Mouse (Mus musculus) MN1 (cell line): Measurements from ENCODE around the gene Naa20.
"Not testable (repeated sequence)": the region's sequence is repeated elsewhere in the genome, so short reads cannot be mapped to it uniquely, and the experiment has no call there.

Source experiments
- DNase-seq: peaks from one replicate; pipeline ENCODE4 v3.0.0-alpha.2; 2016; ENCODE audit warnings: low spot score

The Naa20 gene

DNA sequence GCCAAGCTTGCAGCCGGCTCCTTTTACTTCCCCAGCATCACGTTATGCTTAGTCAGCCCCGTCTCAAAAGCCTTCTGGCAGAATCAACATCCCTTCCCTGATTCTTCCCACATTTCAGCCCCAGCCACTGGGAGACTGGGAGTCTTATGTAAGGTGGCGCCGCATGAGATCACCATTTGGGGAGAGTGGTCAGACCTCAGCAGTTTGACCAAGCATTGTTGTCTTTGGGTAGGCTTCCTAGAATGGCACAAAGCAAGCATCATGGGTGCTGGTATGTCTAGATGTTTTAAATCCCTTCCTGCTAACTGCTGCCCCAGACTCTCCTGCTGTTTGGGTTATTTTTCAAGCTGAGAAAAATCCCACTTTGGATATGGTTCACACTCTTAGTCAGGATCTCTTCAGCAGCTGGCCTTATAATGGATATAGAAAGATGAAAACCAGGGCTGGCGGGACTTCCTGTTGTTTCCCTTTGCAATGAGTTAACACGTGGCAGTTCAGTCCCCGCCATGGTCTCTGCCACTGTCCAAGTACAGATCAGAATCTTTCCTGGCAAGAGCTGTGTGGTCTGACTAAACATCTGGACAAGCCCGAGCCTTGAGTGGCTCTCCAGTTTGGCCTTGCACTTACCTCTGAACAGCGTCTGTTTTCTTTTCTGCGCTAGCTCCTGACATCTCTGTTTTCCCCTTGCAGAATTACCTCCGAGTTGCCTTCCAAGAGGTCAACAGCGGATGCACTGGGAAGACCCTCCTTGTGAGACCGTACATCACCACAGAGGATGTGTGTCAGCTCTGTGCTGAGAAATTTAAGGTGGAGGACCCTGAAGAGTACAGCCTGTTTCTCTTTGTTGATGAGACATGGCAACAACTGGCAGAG lies 16.8 kb upstream of the Naa20 start:
- peak; percentile 71 for DNase-seq

DNA sequence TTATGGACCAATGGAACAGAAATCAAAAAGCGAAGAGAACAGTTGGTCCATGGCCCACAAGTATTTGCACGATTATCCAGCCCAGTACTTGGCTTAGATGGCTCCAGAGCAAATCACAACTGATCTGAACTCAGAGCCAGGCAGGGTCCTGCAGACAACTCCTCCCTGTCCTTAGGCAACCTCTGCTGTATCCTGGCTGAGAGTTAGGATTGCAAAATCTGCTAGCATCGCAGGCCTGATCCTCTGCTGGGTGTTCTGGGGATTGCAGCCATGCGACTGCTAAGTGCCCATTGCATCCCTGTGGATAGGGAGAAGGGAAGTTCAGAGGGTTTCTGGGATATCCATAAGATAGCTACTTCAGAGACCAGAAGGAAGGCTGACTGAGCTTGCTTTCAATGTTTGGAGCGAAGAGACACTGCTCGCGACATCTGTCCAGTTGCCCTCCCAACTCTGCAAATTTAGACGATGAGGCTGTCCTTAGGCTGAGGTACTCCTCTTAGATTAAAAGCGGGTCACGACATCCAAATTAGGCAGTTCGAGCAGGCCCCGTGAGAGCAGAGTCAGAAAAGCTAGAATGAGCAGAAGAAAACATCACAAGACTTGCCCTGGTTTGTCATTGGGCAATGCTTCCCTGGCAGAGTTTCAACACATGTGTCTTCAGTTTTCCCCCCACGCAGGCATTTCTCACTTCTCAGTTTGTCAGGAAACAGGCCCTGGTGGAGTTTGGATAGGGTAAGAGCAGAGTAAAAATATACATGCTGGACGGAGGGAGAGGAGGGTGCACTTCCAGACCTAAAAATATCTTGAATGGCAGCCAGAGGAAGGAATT lies 13.7 kb upstream of the Naa20 start:
- DNase-seq, result peak; percentile 26

DNA sequence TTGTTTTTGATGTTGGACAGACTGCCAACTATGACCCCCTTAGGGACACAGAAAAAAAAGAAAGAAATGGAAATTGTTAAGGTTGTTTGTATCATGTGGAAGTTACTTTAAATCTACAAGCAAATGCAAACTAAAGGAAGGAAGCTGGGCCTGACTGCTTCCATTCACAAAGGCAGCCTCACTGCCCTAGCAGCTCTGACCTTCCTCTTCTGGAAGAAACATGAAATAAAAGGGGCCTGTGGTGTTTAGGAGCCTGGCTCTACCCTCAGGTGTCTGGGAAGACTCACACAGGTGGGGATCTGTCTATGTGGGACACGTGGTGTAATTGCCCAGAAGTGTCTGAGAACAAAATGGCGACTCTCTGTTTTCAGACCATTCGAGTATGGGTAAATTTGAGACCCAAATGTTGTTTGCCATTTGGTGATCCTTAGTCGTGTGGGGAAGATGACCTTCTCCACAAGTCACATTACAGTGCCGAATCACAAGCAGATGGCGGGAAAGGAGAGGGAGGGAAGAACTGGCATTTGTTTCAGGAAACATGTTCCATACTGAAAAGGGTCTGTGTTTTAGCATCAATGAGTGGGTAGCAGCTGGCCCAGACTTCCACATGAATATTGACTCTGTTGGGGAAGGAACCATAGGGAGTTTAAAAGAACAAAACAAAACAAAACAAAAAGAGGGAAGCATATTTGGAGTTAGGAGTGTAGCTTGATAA lies 13.0 kb upstream of the Naa20 start:
- DNase-seq, result no peak

DNA sequence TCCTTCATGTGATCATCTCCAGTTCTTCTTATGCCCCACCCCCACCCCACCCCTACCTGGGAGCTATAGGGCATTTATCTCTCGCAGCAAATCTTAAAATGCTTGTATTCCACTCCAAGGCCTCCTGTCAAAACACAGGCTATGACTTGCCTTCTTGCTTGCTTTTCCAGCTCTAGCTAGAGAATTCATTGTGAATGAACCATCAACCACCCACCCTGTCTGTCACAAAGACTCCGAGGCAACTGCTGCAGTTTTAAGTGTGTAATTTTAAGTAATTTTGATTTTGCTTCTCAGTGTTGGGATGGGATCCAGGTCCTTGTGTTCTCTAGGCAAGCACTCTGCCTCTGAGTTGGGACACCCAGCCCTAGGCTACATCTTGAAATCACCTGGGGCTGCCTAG lies 11.3 kb upstream of the Naa20 start:
- no peak for DNase-seq

DNA sequence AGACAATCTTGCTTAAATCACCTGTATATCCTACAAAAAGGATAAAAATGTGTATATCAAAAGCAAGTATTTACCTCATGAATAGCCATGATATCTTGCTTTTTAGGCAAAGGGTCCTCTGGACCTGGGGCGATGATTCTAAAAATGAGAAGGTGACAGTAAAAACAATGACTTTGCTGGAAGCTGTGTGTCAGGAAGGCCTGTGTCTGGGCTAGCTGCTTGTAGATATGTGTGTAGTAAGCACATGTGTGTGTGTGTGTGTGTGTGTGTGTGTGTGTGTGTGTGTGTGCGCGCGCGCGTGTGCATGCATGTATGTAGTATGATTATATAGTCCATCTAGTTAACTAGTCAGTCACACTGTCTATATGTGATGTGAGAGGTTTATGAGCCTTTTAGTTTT lies 8.1 kb upstream of the Naa20 start:
- DNase-seq, result no peak

DNA sequence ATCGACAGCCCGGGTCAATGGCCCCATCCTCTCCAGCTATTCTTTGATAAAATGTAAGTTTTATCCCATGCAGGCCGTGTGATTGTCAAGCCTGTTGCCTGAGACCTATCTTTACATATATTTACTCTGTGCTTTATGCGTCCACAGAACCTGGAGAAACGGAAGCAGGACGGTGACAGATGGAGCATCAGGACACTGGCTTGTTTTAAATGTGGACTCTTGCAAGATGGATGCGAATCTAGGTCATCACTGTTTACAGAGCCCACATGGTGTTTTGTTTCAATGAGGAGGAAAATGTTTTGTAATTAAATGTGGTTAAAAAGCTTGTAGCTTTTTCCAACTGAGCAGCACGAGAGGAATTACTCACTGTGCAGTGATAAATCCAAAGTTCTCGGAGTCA lies 3.8 kb upstream of the Naa20 start:
- DNase-seq, result no peak

DNA sequence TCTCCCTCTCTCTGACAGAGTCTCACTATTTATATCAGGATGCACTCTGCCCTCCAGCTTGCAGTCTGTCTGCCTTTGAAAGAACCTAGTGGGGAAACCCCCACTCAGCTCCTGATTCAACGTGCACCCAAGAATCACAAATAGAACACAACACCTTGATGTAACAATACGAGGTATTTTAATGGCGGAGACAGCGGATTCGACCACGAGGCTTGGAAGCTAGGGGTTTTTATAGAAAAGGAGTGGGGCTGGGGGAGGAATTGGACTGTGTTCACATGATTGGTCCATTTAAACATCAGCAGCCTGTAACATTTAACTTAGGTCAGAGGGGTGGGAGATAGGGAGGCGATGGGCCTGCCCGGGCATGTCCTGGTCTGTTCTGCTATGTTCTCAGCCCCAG lies 1.6 kb upstream of the Naa20 start:
- DNase-seq, result not testable (repeated sequence)

DNA sequence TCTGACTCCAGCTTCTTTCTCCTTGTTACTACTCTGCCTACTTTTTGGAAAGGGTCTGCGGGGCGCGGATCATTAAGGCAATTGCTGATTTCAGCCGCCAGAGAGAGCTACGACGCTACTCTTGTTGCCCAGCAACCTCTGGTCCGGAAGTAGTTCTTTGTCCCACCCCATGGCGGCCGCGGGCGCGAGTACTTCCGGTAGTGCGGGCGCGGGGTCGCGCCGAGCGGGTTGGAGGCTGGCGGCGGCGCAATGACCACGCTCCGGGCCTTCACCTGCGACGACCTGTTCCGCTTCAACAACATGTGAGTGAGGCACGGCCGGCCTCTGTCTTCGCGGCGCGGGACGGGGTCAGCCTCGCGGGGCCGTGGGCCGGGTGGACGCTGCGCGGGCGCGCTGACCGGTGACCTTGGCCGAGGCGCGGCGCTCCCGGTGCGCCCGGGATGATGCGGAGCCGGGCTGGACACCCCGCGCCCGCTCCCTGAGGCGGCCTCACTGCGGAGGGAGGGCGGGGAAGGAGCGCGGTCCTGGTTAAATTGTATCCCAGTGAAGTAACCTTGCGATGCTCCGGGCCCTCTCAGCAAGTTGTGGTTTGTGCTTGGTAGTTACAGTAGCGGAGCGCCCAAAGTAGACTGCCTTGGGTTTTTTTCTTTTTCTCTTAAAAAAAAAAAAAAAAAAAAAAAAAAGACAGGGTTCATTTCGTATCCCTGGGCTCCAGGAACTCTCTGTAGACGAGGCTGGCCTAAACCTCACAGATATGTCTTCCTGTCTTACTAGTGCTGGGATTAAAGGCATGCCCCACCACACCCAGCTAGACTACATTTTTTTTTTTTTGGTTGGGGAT lies 1.4 kb downstream of the Naa20 start:
- DNase-seq, result peak; percentile 93

- DNase-seq, result peak; percentile 23
Measured at GRCm38 (mm10) chr2:145903983-145904616, 2.2 kb downstream of the Naa20 start.

- DNase-seq, result no peak
Measured at GRCm38 (mm10) chr2:145905156-145905555, 3.3 kb downstream of the Naa20 start.

DNA sequence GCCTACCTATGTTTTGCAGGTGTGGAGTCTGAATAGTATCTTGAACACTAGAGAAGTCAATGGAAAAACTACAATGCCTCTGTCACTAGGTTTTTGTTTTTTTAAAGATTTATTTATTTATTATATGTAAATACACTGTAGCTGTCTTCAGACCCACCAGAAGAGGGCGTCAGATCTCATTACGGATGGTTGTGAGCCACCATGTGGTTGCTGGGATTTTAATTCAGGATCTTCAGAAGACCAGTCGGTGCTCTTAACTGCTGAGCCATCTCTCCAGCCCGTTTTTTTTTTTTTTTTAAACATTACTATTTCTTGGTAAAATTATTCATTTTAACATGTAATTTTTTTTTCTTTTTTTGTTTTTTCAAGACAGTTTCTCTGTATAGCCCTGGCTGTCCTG lies 4.0 kb downstream of the Naa20 start:
- DNase-seq, result not testable (repeated sequence)

- no peak for DNase-seq
Measured at GRCm38 (mm10) chr2:145920941-145921650, 19.2 kb downstream of the Naa20 start.

- DNase-seq, result peak; percentile 95
Measured at GRCm38 (mm10) chr2:145934339-145935231, 32.7 kb downstream of the Naa20 start, which contains the start of the genes Cfap61 and Crnkl1. TSS of gene Cfap61 (plus strand) at chr2:145934784. TSS of gene Crnkl1 (minus strand) at chr2:145935014.

DNA sequence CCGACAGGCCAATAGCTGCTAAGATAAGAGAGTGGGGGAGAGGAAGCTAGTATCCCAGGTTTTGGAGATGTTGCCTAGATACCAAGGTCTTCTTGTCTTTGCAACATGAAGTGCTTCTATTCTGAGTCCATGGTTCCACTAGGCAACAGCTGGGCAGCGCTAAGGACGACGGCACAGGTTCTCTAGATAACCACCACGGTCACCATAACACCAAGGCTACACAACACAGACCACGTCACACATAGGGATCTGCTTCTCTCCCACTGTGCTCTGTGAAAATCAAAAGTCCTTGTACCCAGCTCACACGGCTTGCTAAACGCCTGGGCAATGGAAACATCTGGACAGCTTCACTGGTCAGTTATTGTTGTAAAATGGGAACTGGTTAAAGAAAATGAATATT lies 35.1 kb downstream of the Naa20 start:
- no peak for DNase-seq

DNA sequence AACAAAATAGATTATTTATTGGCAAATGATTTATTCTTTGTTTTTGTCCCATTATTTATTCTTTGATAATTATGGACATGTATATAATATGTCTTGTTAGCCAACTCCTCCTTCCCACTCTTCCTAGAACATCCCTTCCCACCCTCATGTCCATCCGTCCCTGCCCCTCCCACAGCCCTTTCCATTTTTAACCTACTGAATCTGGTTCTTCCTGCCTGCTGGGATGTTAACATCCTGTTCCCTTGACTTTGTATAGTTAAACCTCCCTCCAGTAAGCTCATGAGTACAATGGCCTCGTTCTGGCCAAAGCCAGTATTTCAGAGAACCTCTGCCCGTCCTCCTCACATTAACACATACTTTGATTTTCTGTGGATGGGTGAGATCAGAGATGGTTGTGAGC lies 39.5 kb downstream of the Naa20 start:
- no peak for DNase-seq

DNA sequence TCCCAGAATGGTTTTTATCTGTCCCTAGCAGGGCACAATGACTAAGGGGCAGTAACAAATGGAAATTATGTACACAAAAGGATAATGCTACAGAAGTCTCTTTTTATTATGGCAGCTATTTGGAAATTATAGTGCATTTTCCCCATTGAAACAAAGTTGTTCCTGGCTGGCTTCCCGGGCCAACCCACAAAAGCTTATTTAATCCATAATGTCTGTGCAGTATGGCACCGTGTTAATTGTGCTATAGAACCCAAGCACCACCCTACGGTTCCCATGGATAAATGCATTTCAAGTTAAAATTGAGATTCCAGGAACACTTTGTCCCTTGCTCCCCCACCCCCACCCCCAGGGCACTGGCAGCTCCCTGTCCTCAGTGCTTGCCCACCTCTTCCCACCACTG lies 42.4 kb downstream of the Naa20 start:
- DNase-seq, result no peak

DNA sequence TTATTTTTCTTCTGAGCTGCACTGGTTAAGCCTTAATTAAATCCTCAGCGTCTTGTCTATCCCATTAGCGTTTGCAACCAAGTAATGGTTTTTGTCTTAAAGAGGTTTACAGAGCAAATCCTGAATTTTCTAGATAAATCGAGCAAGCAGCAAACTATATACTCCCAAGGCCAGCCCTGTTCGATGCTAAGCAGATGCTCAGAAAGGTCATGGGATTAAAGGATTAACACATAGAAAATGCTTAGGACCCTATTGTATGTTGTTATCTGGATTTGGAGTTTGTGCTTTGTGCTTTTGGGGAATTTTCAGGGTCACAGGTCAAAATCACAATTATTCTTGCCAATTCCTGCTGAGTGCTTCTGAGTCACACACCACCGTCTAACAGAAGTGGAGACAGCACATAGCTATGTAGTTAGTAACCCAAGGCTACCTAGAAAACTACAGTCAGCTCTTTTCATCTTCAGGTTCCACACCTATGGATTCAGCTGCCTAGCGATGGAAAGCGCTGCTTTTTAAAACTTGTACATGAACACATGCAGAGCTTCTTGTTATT lies 46.6 kb downstream of the Naa20 start:
- no peak for DNase-seq

DNA sequence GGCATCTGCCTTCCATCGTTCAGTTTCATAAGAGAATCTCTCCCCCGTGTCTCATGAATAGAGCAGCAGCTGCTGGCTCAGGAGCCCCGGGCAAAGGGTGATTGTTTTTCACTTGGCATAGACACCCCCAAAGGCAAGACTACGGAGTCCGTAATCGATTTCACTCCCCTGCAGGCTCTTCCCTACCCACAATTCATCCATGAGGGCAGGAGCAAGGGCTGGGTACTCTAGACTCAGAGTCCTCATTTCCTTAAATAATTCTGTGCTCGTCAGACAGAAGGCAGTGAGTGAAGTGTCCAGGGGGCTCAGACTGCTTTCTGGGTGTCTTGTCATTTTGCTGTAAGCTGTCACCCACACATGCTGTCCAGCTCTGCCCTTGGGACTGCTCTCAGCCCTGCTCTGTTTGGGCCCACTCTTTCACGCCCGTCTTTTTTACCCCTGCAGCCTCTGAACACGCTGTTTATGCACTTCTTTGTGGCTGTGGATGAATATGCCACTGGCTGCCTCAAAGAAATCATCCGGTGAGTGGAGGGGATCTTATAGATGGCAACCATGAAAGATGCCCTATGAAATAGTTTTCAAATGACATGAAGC lies 47.7 kb downstream of the Naa20 start:
- no peak for DNase-seq

- no peak for DNase-seq
Measured at GRCm38 (mm10) chr2:145950239-145950638, 48.3 kb downstream of the Naa20 start.
